Mouse (Mus musculus) layer of hippocampus, adult 2 months (tissue): ENCODE data around the gene Gm47969. TPM values are rescaled to one million over a fixed set of nuclear protein-coding genes. Genes with fewer than 3 reads are reported as not detected.

Experiments used
- DNase-seq, 2 experiments: peaks; one replicate each; pipeline ENCODE4 v3.0.0; 2022; ENCODE audit warnings: low spot score in 2 of 2
- H3K27ac ChIP-seq: fragments of 200-600 bp; 2 replicates; pipeline ENCODE4 v1.8.1; 2022
- H3K4me3 ChIP-seq: fragments of 200-600 bp; 2 replicates; pipeline ENCODE4 v1.8.1; 2022; ENCODE audit warnings: mild to moderate bottlenecking
- CTCF ChIP-seq: fragments of 200-600 bp; conservative IDR thresholded peaks from 2 replicates; pipeline ENCODE4 v1.8.1; 2022; ENCODE audit warnings: antibody characterized with exemption, mild to moderate bottlenecking, moderate library complexity
- total RNA-seq, 2 experiments: library from RNA; stranded (reverse); gene quantifications; 2 replicates each; pipeline ENCODE4 v1.2.3; 2021

Gene Gm47969
- total RNA-seq, 2 experiments from 2014 or later = not detected

DNA sequence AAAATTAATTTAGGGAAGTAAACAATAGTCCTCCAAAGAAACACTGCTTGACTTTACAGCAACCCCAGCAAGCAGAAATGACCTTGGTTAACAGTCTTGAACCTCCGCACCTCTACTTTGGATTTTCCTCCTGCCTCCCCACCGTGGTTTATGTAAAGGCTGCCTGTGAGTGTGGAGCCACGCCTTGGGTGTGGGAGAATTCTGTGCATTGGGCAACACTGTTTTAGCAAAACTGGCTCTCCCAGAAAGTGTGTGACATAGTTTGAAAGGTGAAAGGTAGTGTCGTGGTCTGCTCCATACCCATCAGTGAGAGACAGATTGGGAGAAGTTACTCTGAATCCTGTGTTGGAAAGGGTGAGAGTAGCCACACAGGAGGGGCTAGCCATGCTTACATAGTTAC is 5.7 kb upstream of the Gm47969 start:
- no peak for TF ChIP-seq CTCF
- no peak overlapping the region for H3K4me3 ChIP-seq
- no peak for DNase-seq
- H3K27ac ChIP-seq = peak overlapping the region; percentile 86; the same call in 1 of the 2 replicates

DNA sequence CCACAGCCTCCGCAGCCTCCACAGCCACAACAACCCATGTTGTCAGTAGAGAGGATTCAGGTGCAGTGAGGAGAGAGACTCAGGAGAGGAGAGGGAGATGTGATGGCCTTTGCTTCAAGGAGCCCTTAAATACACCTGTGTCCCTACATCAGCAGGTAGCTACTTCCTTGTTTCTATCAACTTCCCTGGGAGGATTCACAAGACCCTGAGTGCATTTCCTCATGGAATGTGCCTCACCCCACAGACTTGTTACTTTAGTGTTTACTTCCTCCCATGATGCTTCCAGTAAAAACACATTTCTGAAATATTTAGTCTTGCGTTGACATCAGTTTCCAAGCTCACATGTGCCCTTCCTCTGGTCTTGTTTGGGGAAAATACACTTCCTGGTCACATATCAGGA is 2.4 kb upstream of the Gm47969 start, which contains the start of gene Krtap28-10:
Krtap28-10 (minus strand) TSS at position 101 of the 400 bp plus-strand sequence.
- no peak for TF ChIP-seq CTCF
- no peak within 1 kb of the TSS for H3K27ac ChIP-seq

DNA sequence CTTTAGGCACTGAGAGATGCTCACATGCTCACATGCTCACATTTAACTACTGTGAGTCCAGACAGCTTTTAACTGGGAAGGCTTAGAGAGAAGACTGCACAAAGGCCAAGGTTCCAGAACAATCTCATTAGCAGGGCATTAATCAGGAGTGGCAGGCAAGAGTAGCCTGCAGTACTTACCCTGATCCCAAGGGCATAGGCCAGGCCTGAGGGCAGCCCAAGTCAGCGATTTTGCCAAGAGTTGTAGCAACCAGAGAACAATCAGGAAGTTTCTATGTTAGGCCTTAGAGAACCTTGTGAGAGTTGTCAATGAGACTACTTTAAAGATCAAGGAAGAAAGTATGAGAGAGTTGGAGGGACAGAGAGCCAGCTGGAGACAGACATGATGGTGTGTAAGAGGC is 13.7 kb downstream of the Gm47969 start:
- no peak for TF ChIP-seq CTCF
- H3K4me3 ChIP-seq = no peak overlapping the region
- H3K27ac ChIP-seq = no peak overlapping the region
- DNase-seq = no peak

More for the DNA sequence above, 2.4 kb upstream of the Gm47969 start, which contains the start of gene Krtap28-10:
- H3K4me3 ChIP-seq = no peak within 1 kb of the TSS
- DNase-seq = no peak

DNA sequence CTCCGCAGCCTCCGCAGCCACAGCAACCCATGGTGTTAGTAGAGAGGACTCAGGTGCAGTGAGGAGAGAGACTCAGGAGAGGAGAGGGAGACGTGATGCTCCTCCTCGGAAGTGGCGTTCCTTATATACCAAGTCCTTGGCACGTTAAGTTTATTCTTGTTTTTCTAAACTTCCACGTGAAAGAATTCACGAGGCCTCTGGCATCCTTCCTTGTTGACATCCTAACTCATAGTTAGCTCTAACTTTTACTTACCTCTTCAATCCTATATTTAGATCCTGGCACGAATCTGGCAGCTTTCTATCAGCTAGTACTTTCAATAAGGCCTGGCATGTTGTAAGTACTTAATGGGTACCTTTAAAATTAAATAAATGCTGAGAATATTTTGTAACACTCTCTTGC is 14.5 kb downstream of the Gm47969 start, which contains the start of gene A030005K14Rik:
A030005K14Rik (minus strand) TSS at position 101 of the 400 bp plus-strand sequence.
- no peak for TF ChIP-seq CTCF
- Histone ChIP-seq H3K27ac (no peak within 1 kb of the TSS), H3K4me3 (no peak within 1 kb of the TSS)
- DNase-seq = no peak

DNA sequence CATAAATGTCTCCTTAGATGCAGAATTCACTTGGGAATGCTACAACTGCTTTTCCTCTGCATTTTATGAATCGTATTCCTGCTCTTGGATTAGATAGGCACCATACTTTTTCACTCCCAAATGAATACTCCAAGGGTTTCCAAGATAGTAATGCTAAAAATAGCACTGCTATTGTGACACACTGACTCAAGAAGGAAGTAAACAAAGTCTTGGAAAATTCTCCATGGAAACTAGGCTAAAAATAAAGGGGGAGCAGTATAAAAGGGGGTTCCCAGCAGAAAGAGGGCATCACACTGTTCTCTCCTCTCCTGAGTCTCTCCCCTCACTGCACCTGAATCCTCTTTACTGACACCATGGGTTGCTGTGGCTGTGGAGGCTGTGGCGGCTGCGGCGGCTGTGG is 15.9 kb downstream of the Gm47969 start, which contains the start of gene Krtap28-13:
Krtap28-13 (plus strand) TSS at position 288 of the 400 bp plus-strand sequence.
- no peak for DNase-seq

DNA sequence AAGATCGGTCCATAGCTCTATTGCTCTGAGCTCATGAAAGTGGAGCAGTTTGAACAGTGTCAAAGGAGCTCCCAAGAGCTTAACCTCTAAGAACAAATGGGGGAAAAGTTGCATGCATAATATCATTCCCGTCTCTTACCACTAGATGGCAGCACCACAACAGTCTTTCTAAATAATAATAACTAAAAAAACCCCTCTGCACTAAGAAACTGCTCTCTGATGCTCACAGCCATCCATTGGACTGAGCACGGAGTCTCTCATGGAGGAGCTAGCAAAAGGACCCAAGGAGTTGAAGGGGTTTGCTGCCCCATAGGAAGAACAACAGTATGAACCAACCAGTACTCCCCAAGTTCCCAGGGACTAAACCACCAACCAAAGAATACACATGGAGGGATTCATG is 20.1 kb downstream of the Gm47969 start:
- no peak overlapping the region for H3K27ac ChIP-seq
- peak; percentile 84 for TF ChIP-seq CTCF
- H3K4me3 ChIP-seq = no peak overlapping the region
- peak; percentile 9 to 25 for DNase-seq

More for the DNA sequence above, 15.9 kb downstream of the Gm47969 start, which contains the start of gene Krtap28-13:
- Histone ChIP-seq H3K27ac (no peak within 1 kb of the TSS), H3K4me3 (no peak within 1 kb of the TSS)
- TF ChIP-seq CTCF = no peak

DNA sequence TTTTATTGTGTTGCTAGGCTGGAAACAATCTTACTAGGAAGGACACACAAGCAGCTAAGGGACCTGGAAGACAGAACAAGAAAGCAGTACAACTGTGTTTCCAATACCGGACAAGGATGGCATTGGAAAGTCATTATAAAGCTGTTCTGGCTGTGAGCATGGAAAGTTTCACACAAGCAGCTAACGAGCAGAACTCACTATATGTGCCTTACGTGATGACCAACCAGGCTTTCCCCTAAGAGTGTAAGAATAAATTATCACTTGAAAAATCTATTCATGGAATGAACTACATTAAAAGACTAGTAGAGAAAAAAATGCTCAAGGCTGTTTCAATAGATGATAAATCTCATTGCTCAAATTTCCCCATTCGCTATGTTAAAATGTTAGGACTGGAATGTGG is 21.8 kb downstream of the Gm47969 start:
- H3K4me3 ChIP-seq = no peak overlapping the region
- no peak for DNase-seq
- no peak for TF ChIP-seq CTCF
- H3K27ac ChIP-seq = no peak overlapping the region

DNA sequence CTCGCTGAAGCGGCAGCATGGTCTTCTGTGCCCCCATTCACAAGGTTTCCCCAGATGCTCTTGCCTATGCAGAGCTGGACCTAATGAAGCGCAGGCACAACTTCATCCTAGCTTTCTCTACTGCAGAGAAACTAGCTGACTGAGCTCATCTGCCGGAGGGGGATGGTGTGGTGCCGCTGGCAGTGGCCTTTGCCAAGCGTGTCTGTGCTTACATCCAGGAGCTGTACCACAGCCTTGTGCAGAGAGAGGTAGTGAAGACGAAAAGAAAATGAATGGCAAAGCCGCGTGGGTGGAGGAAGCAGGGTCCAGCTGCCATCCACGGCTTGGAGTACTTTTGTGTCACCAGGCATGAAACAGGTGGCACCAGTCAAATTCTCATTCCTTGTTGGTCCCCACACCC is 22.5 kb downstream of the Gm47969 start:
- H3K27ac ChIP-seq = no peak overlapping the region
- no peak for TF ChIP-seq CTCF
- H3K4me3 ChIP-seq = no peak overlapping the region
- DNase-seq = peak in 1 of 2 experiments; percentile 22

DNA sequence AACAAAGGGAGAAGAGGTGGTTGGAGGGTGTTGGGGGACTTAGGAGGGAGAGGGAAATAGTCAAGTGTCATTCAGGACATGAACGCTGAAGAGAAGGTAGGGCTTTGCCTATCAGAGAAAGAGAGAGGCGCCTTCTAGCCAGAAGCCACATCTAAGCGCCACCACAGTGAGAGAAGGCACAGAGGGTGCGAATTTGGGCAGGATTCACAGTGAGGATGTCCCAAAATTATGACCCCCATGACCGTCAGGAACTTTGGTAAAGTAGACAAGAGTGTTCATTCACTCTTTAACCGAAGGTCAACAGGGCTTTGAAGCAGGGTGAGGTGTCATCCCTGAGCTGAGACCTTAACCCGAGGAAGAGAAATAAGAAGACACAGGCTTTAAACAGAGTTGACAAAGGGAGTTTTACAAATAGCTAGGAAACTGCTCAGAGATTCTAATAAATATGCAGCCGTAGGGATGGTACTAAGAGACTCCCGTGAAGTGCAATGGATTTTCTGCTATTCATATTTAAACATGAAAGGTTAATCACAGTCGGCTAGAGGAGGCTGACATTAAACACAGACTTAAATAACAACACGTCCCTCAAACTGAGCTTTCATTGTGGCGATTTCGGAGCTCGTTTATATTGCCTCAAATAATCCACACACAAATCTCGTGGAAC is 30.9 kb downstream of the Gm47969 start:
- Histone ChIP-seq H3K27ac (no peak overlapping the region), H3K4me3 (peak overlapping the region; percentile 41)
- no peak for TF ChIP-seq CTCF
- DNase-seq = no peak

DNA sequence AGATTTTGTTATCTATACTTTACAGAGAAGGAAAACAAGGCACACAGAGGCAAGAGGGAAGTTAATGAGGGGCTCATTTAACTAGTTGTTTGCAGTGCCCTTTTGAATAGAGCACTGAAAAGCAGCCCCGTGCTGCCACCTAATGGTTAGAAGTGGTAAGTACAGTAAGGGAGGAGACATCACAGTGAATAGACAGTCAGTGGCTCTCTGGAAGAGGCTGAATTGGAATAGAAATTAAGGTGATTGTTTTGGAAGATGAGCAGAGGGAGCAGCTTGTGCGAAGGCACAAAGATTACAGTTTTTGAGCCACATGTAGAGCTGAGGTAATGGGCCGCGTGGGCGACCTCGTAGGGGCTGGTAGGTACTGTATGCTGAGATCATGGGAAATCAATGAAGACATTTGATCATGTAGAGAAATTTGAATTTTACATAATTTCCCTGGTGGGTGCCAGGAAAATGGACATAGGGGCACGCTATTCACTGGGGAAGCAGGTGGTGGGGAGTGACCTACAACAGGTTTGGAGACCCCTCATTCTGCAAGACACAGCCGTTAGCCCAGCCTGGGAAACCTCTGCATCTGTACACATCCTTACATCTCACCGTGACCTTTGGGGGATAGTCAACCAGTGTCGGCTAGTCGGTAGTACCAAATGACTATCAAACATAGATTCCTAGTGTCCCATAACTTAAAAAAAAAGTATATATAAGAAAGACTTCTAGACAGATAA is 31.6 kb downstream of the Gm47969 start:
- Histone ChIP-seq H3K4me3 (peak overlapping the region; percentile 41), H3K27ac (no peak overlapping the region)
- DNase-seq = peak; percentile 7 to 55
- peak; percentile 94 for TF ChIP-seq CTCF

DNA sequence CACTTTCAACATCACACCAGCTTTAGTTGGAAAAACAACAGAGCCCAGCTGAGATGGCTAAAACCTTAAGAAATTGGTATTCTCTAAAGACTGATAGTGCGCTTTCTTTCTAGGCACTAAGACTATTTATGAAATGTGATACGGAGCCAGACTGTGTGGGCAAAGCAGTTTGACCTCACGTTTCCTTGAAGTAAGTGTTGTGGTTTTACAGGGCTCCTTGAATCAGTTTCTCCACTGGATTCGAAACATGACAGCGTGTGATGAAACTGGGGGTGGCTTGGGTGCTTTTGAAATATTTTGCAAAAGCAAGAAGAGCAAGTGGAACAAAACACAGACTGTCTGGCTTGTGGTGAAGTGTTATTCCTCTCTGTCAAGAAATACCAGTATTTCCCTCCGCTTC is 32.3 kb downstream of the Gm47969 start:
- H3K4me3 ChIP-seq = no peak overlapping the region
- DNase-seq = peak in 1 of 2 experiments; percentile 5
- H3K27ac ChIP-seq = no peak overlapping the region
- no peak for TF ChIP-seq CTCF

DNA sequence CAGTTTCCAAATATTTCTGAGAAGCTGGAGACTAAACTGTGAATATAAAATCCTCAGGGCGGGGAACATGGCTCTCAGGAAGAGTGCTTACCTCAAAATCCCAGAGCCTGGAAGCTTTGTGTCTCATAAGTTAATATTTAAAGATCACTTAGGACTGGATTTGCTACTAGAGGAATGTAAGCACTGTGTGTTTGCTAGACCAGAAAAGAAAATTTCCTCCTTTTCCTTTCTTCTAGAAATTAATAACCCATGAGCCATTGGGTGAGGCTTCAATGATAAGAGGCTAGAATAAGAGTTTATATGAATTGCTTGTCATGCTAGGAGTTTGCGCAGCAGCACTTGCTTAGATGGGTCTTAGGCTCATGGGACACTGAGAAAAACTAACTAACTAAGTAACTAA is 40.1 kb downstream of the Gm47969 start:
- no peak for TF ChIP-seq CTCF
- DNase-seq = no peak
- H3K4me3 ChIP-seq = no peak overlapping the region
- no peak overlapping the region for H3K27ac ChIP-seq

DNA sequence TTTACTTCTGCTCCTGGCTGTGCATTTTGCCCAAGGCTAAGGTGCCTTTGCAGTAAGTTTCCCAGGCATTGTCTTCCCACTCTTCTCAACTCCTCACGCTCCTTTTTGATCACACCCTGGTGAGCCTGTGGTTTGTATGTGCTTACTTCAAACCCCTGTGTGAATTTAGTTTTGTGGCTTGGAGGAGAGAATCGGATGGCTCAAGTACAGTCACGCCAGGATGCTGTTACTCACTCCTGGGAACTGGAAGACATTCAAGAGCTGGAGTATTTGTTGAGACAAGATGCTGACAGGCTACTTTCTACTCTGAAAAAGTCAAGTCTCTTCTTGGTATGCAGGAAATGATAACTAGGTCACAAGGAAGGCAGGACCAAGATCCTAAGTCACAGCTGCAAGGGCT is 46.5 kb downstream of the Gm47969 start:
- Histone ChIP-seq H3K4me3 (no peak overlapping the region), H3K27ac (no peak overlapping the region)
- no peak for DNase-seq
- no peak for TF ChIP-seq CTCF

Other genes starting within 250 kb of the Gm47969 start
- gene Agfg1, start 205.4 kb upstream of the Gm47969 start, total RNA-seq = 10 to 100 TPM; 68.9 TPM
- gene A030005L19Rik, start 131.6 kb upstream of the Gm47969 start, total RNA-seq = 1 to 10 TPM in 1 of 2 experiments, under 1 TPM in 1; 0.47 to 1.3 TPM
- gene A030014E15Rik, start 120.0 kb upstream of the Gm47969 start, total RNA-seq = not detected
- gene Gm6217, start 113.5 kb upstream of the Gm47969 start, total RNA-seq = not detected
- not detected for gene A030003K21Rik, start 101.5 kb upstream of the Gm47969 start, total RNA-seq
- not detected for gene Gm7544, start 88.9 kb upstream of the Gm47969 start, total RNA-seq
- not detected for gene Gm47955, start 84.6 kb upstream of the Gm47969 start, total RNA-seq
- not detected for gene Gm47959, start 44.4 kb upstream of the Gm47969 start, total RNA-seq
- 1 to 10 TPM; 3.1 to 3.2 TPM for gene Slc19a3, start 6.5 kb upstream of the Gm47969 start, total RNA-seq
- not detected for gene Krtap28-10, start 2.5 kb upstream of the Gm47969 start, total RNA-seq
- gene A030005K14Rik, start 14.4 kb downstream of the Gm47969 start, total RNA-seq = not detected
- not detected for gene Krtap28-13, start 16.0 kb downstream of the Gm47969 start, total RNA-seq
- not detected for gene Ccl20, start 71.8 kb downstream of the Gm47969 start, total RNA-seq
- gene Daw1, start 114.8 kb downstream of the Gm47969 start, total RNA-seq = 1 to 10 TPM in 1 of 2 experiments, under 1 TPM in 1; 0.49 to 1.2 TPM